Mouse (Mus musculus) limb, embryonic 11.5 days (tissue): ENCODE results near the gene Tnfrsf13c. TPM values are rescaled to one million over a fixed set of nuclear protein-coding genes. Genes with fewer than 3 reads are reported as not detected.

Experiments
- ATAC-seq: fragments of 200-750 bp; cut with Nextera tagmentation; 2 replicates; pipeline ENCODE4 v1.8.0; 2017; ENCODE audit warnings: low read depth; ENCODE audit not compliant: insufficient number of reproducible peaks, low FRiP score, low TSS enrichment
- DNase-seq: peaks from one replicate; pipeline ENCODE4 v3.0.0-alpha.2; 2015; ENCODE audit warnings: low spot score
- H3K27ac ChIP-seq: fragments of 300-500 bp; sonication (generic); replicated peaks from 2 replicates; pipeline ENCODE4 v1.5.1; 2014; ENCODE audit warnings: low read depth, mild to moderate bottlenecking, low read length
- H3K27me3 ChIP-seq: fragments of 300-500 bp; sonication (generic); 2 replicates; pipeline ENCODE4 v1.6.1; 2014; ENCODE audit warnings: mild to moderate bottlenecking, low read length, mixed read lengths; ENCODE audit not compliant: control insufficient read depth, insufficient read depth
- H3K36me3 ChIP-seq: fragments of 300-500 bp; sonication (generic); 2 replicates; pipeline ENCODE4 v1.6.1; 2014; ENCODE audit warnings: mild to moderate bottlenecking, low read length, moderate library complexity, mixed read lengths; ENCODE audit not compliant: control insufficient read depth, insufficient read depth
- H3K4me1 ChIP-seq: fragments of 300-500 bp; sonication (generic); 2 replicates; pipeline ENCODE4 v1.6.1; 2014; ENCODE audit warnings: low read length, mixed read lengths; ENCODE audit not compliant: control insufficient read depth, insufficient read depth
- H3K4me2 ChIP-seq: fragments of 300-500 bp; sonication (generic); 2 replicates; pipeline ENCODE4 v1.6.1; 2014; ENCODE audit warnings: low read depth, mild to moderate bottlenecking, moderate library complexity; ENCODE audit not compliant: severe bottlenecking
- H3K4me3 ChIP-seq: fragments of 300-500 bp; sonication (generic); 2 replicates; pipeline ENCODE4 v1.5.1; 2014; ENCODE audit warnings: low read depth, low read length
- H3K9ac ChIP-seq: fragments of 300-500 bp; sonication (generic); 2 replicates; pipeline ENCODE4 v1.6.1; 2014; ENCODE audit warnings: mild to moderate bottlenecking, low read length
- H3K9me3 ChIP-seq: fragments of 300-500 bp; sonication (generic); 2 replicates; pipeline ENCODE4 v1.6.1; 2016; ENCODE audit warnings: low read length; ENCODE audit not compliant: control insufficient read depth
- WGBS: fragments of 180-500 bp; shearing (Covaris S2); extraction: QIAGEN DNeasy Blood & Tissue Kit; methylation state at CpG from one replicate; pipeline ENCODE4 v1.1.7; 2014; 5-methylcytosine and 5-hydroxymethylcytosine counted together
- microRNA counts: library from miRNA; unstranded; fragments of <30 nt; microRNA quantifications from one replicate; lab custom pipeline; 2016
- microRNA-seq: library from miRNA; unstranded; fragments of <30 nt; microRNA quantifications from one replicate; pipeline ENCODE4, GENCODE M21; 2016
- polyA plus RNA-seq: library from polyadenylated mRNA; unstranded; fragments of >200 nt; fragmentation: Nextera tagmentation; extraction: Ambion mirVana; gene quantifications from 2 replicates; pipeline ENCODE4 v1.2.1, GENCODE M21; 2014

The Tnfrsf13c gene
- polyA plus RNA-seq, 1 experiment from 2014 or later = not detected

- DNase-seq (no peak), ATAC-seq (no peak)
- no peak overlapping the region; the same call in 1 of the 2 replicates for H3K27ac ChIP-seq
- H3K4me1 ChIP-seq = no peaks in the 10 kb centered on the region
- no peak overlapping the region for H3K9ac ChIP-seq
- H3K4me2 ChIP-seq = no peak overlapping the region
- 86% methylated on average over 10 of the region's 10 CpGs for WGBS
- no peak overlapping the region for H3K4me3 ChIP-seq
- no peaks in the 10 kb centered on the region for H3K27me3 ChIP-seq
- H3K9me3 ChIP-seq = peaks cover 4% of the 10 kb centered on the region; the same call in 1 of the 2 replicates
- H3K36me3 ChIP-seq = peaks cover 78% of the 10 kb centered on the region
Observed at GRCm38 (mm10) chr15:82183596-82183995, 40.6 kb downstream of the Tnfrsf13c start.

GRCm38 (mm10) chr15:82182311-82182710 lies 41.9 kb downstream of the Tnfrsf13c start:
- no peak overlapping the region for H3K4me3 ChIP-seq
- H3K27ac ChIP-seq = no peak overlapping the region
- peaks cover 80% of the 10 kb centered on the region for H3K36me3 ChIP-seq
- no peaks in the 10 kb centered on the region for H3K4me1 ChIP-seq
- DNase-seq (no peak), ATAC-seq (no peak)
- H3K9ac ChIP-seq = no peak overlapping the region
- 97% methylated on average over 4 of the region's 4 CpGs for WGBS
- H3K27me3 ChIP-seq = no peaks in the 10 kb centered on the region
- peaks cover 4% of the 10 kb centered on the region; the same call in 1 of the 2 replicates for H3K9me3 ChIP-seq
- no peak overlapping the region for H3K4me2 ChIP-seq

DNA sequence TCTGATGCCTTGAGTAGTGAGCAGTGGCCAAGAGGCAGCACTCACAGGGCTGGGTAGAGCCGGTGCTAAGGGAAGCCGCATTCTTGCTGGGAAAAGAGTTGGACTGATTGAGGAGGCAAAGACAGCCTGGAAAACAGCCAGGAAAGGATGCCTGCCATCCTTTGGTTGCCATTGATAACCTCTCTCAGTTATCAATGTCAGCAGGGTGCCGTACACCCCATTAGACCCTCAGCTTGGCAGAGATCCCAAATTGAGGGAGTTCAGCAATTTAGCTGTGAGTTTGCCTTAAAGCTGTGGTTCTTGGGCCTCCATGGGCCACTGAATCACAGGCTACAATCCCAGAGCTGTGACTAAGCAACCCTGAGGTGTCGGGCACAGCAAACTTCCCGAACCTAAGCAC lies 43.0 kb downstream of the Tnfrsf13c start:
- 96% methylated on average over 5 of the region's 5 CpGs for WGBS
- no peak for ATAC-seq
- peaks cover 76% of the 10 kb centered on the region for H3K36me3 ChIP-seq
- no peak overlapping the region for H3K27ac ChIP-seq
- H3K4me2 ChIP-seq = no peak overlapping the region
- H3K4me3 ChIP-seq = no peak overlapping the region
- H3K4me1 ChIP-seq = no peaks in the 10 kb centered on the region
- H3K27me3 ChIP-seq = no peaks in the 10 kb centered on the region
- H3K9me3 ChIP-seq = no peaks in the 10 kb centered on the region
- no peak overlapping the region for H3K9ac ChIP-seq
- no peak for DNase-seq

- H3K4me1 ChIP-seq = no peaks in the 10 kb centered on the region
- no peak overlapping the region for H3K9ac ChIP-seq
- no peak overlapping the region for H3K4me3 ChIP-seq
- H3K36me3 ChIP-seq = peaks cover 71% of the 10 kb centered on the region
- H3K27me3 ChIP-seq = no peaks in the 10 kb centered on the region
- DNase-seq (no peak), ATAC-seq (no peak)
- H3K27ac ChIP-seq = no peak overlapping the region
- no peak overlapping the region for H3K4me2 ChIP-seq
- H3K9me3 ChIP-seq = no peaks in the 10 kb centered on the region
- WGBS = 79% methylated on average over 7 of the region's 7 CpGs
Observed at GRCm38 (mm10) chr15:82177743-82178290, 46.4 kb downstream of the Tnfrsf13c start.

GRCm38 (mm10) chr15:82175091-82175490 lies 49.1 kb downstream of the Tnfrsf13c start:
- DNase-seq = no peak
- H3K9ac ChIP-seq = no peak overlapping the region
- no peak overlapping the region for H3K27ac ChIP-seq
- H3K36me3 ChIP-seq = peaks cover 63% of the 10 kb centered on the region
- WGBS = 96% methylated on average over 9 of the region's 9 CpGs
- H3K4me3 ChIP-seq = no peak overlapping the region
- H3K4me2 ChIP-seq = no peak overlapping the region
- H3K9me3 ChIP-seq = no peaks in the 10 kb centered on the region
- H3K27me3 ChIP-seq = no peaks in the 10 kb centered on the region
- no peak for ATAC-seq
- H3K4me1 ChIP-seq = no peaks in the 10 kb centered on the region

DNA sequence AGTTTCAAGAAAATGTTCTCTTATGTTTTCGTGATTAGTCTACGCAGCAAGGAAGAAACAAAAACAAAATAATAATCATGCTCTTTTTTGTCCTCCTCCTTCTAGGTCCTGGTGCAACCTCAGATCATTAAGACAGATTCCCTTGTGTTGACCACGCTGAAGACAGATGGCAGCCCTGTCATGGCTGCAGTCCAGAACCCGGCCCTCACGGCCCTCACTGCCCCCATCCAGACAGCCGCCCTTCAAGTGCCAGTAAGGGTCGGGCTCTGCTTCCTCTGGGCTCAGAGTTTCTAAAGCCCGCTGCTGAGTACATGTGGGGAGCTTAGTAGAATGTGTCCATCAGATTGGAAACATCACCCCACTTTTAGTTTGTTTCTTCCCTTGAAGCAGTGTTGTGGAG lies 51.5 kb downstream of the Tnfrsf13c start:
- H3K4me1 ChIP-seq = no peaks in the 10 kb centered on the region
- no peak overlapping the region for H3K9ac ChIP-seq
- 91% methylated on average over 8 of the region's 8 CpGs for WGBS

More for the DNA sequence above, 51.5 kb downstream of the Tnfrsf13c start:
- Histone ChIP-seq H3K27ac (no peak overlapping the region), H3K36me3 (peaks cover 42% of the 10 kb centered on the region), H3K27me3 (no peaks in the 10 kb centered on the region), H3K4me2 (no peak overlapping the region), H3K4me3 (no peak overlapping the region), H3K9me3 (no peaks in the 10 kb centered on the region)
- ATAC-seq = no peak
- no peak for DNase-seq

MicroRNA genes within 50 kb of the gene (microRNA counts, 519-probe panel; counts per million panel counts)
- microRNA mmu-miR-33 (lab: Ali Mortazavi, UCI) = 3,186 counts per million, percentile 39 among the panel's probes with 10 or more counts

Small RNA genes lying within 50 kb of the gene (microRNA-seq; reads per million reads assigned to microRNA genes)
- gene Mir33 = 101 reads per million, percentile 47 among the genes with 10 or more reads in this experiment

Other genes starting within 250 kb of the Tnfrsf13c start
- not detected in 2 replicates for gene 1700029P11Rik, start 243.8 kb downstream of the Tnfrsf13c start, polyA plus RNA-seq
- 91.0 and 105 TPM in 2 replicates for gene Xrcc6, start 236.5 kb downstream of the Tnfrsf13c start, polyA plus RNA-seq
- gene Desi1, start 190.5 kb downstream of the Tnfrsf13c start, polyA plus RNA-seq = 34.4 and 37.7 TPM in 2 replicates
- gene Snu13, start 176.8 kb downstream of the Tnfrsf13c start, polyA plus RNA-seq = 326 and 338 TPM in 2 replicates
- 0.04 TPM in 1 of 2 replicates, not detected in the other for gene 4930407I10Rik, start 165.2 kb downstream of the Tnfrsf13c start, polyA plus RNA-seq
- gene Mei1, start 154.4 kb downstream of the Tnfrsf13c start, polyA plus RNA-seq = 0.05 and 0.14 TPM in 2 replicates
- 22.3 and 24.4 TPM in 2 replicates for gene Ccdc134, start 96.4 kb downstream of the Tnfrsf13c start, polyA plus RNA-seq
- 129 and 138 TPM in 2 replicates for gene Srebf2, start 77.2 kb downstream of the Tnfrsf13c start, polyA plus RNA-seq
- gene Shisa8, start 11.6 kb downstream of the Tnfrsf13c start, polyA plus RNA-seq = 0.31 TPM in 1 of 2 replicates, not detected in the other
- gene Cenpm, start 20.4 kb upstream of the Tnfrsf13c start, polyA plus RNA-seq = 88.0 and 89.3 TPM in 2 replicates
- not detected in 2 replicates for gene 1500009C09Rik, start 28.0 kb upstream of the Tnfrsf13c start, polyA plus RNA-seq
- 37.6 and 47.4 TPM in 2 replicates for gene Sept3, start 50.5 kb upstream of the Tnfrsf13c start, polyA plus RNA-seq
- 0.20 TPM in 1 of 2 replicates, not detected in the other for gene Wbp2nl, start 74.6 kb upstream of the Tnfrsf13c start, polyA plus RNA-seq
- 25.8 and 29.7 TPM in 2 replicates for gene Naga, start 114.6 kb upstream of the Tnfrsf13c start, polyA plus RNA-seq
- 6.0 and 7.0 TPM in 2 replicates for gene Pheta2, start 114.6 kb upstream of the Tnfrsf13c start, polyA plus RNA-seq
- gene Smdt1, start 114.6 kb upstream of the Tnfrsf13c start, polyA plus RNA-seq = 220 and 233 TPM in 2 replicates
- gene Ndufa6, start 130.0 kb upstream of the Tnfrsf13c start, polyA plus RNA-seq = 276 and 278 TPM in 2 replicates
- gene Cyp2d22, start 155.9 kb upstream of the Tnfrsf13c start, polyA plus RNA-seq = 1.6 and 1.7 TPM in 2 replicates
- gene Cyp2d11, start 169.7 kb upstream of the Tnfrsf13c start, polyA plus RNA-seq = not detected in 2 replicates
- not detected in 2 replicates for gene Cyp2d10, start 182.8 kb upstream of the Tnfrsf13c start, polyA plus RNA-seq
- gene Cyp2d9, start 209.1 kb upstream of the Tnfrsf13c start, polyA plus RNA-seq = not detected in 2 replicates